Mouse (Mus musculus): ENCODE results near the gene Tcte1. TPM values are rescaled to one million over a fixed set of nuclear protein-coding genes. Genes with fewer than 3 reads are reported as not detected.

The Tcte1 gene
- polyA plus RNA-seq, 1 experiment from 2014 or later = not detected

DNA sequence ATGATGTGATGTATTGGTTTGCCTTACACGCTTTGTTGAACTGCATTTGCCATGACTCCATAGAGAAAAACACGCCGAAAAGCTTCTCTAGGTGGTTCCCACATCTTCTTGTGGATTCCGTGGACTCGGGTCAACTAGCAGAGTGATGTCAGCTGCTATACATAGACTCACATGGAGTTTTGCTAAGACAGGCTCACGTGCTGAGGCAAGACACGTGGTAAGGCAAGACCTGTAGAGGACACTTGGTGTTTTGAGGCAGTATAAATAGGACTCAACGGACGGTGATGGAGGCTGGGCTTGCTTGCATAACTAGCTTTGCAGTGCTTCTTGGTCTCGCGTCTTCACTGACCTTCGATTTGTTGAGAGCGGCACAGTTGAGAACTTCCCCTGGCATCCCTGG is 24.8 kb upstream of the Tcte1 start:
- H3K4me2 ChIP-seq (replicated peaks; ENCODE audit: low read depth) = no peak overlapping the region
- no peaks in the 10 kb centered on the region for H3K27me3 ChIP-seq (replicated peaks; ENCODE audit: control insufficient read depth, insufficient read depth, low read length)
- no peaks in the 10 kb centered on the region for H3K36me3 ChIP-seq (ENCODE audit: control insufficient read depth, insufficient read depth)
- H3K4me3 ChIP-seq (ENCODE audit: low read depth, low read length) = no peak overlapping the region
- no peaks in the 10 kb centered on the region for H3K9me3 ChIP-seq (ENCODE audit: control insufficient read depth)
- ATAC-seq = no peak
- no peak overlapping the region for H3K9ac ChIP-seq (ENCODE audit: low read depth, low read length)
- H3K4me1 ChIP-seq (replicated peaks; ENCODE audit: control insufficient read depth, insufficient read depth, low read length) = no peaks in the 10 kb centered on the region
- no peak overlapping the region for H3K27ac ChIP-seq (ENCODE audit: low read depth, low read length)
- TF ChIP-seq CTCF (IDR thresholded peaks at IDR 0.05; ENCODE audit: low read depth) = no peak
- WGBS = 87% methylated on average over 13 of the region's 13 CpGs

- no peaks in the 10 kb centered on the region for H3K4me1 ChIP-seq (replicated peaks; ENCODE audit: control insufficient read depth, insufficient read depth, low read length)
These were observed 23.7 kb upstream of the Tcte1 start for GRCm38 (mm10) chr17:45499516-45499915.

DNA sequence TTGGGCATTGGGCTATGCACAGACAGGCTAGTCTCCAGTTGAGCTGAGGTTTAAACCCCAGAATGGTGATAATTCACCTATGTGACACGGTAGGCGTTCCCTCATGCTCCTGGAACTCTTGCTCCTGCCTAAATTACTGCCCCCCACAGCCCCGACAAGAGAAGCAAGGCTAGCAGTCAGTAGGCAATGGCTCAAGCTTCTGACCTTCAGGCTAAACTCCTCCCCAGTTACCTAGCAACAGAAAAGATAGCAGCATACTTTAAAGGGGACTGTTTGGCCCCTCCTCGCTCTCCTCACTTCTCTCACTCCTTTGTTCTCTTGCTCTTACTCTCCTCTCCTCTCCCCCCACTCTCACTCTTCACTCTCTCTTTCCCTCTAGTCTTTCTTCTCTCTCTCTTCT is 22.3 kb upstream of the Tcte1 start:
- WGBS = 26% methylated on average over 4 of the region's 4 CpGs
- no peak for TF ChIP-seq CTCF (IDR thresholded peaks at IDR 0.05; ENCODE audit: low read depth)
- Histone ChIP-seq H3K36me3 (ENCODE audit: control insufficient read depth, insufficient read depth) (no peaks in the 10 kb centered on the region), H3K27me3 (replicated peaks; ENCODE audit: control insufficient read depth, insufficient read depth, low read length) (no peaks in the 10 kb centered on the region), H3K9me3 (ENCODE audit: control insufficient read depth) (no peaks in the 10 kb centered on the region), H3K4me1 (replicated peaks; ENCODE audit: control insufficient read depth, insufficient read depth, low read length) (no peaks in the 10 kb centered on the region), H3K9ac (ENCODE audit: low read depth, low read length) (no peak overlapping the region), H3K4me2 (replicated peaks; ENCODE audit: low read depth) (no peak overlapping the region), H3K27ac (ENCODE audit: low read depth, low read length) (no peak overlapping the region), H3K4me3 (ENCODE audit: low read depth, low read length) (no peak overlapping the region)
- no peak for ATAC-seq

More at GRCm38 (mm10) chr17:45499516-45499915, 23.7 kb upstream of the Tcte1 start:
- WGBS = 31% methylated on average over 2 of the region's 2 CpGs
- no peak for TF ChIP-seq CTCF (IDR thresholded peaks at IDR 0.05; ENCODE audit: low read depth)
- Histone ChIP-seq H3K4me2 (replicated peaks; ENCODE audit: low read depth) (no peak overlapping the region), H3K36me3 (ENCODE audit: control insufficient read depth, insufficient read depth) (no peaks in the 10 kb centered on the region), H3K27ac (ENCODE audit: low read depth, low read length) (no peak overlapping the region), H3K27me3 (replicated peaks; ENCODE audit: control insufficient read depth, insufficient read depth, low read length) (no peaks in the 10 kb centered on the region), H3K9ac (ENCODE audit: low read depth, low read length) (no peak overlapping the region), H3K4me3 (ENCODE audit: low read depth, low read length) (no peak overlapping the region), H3K9me3 (ENCODE audit: control insufficient read depth) (no peaks in the 10 kb centered on the region)
- no peak for ATAC-seq

- Histone ChIP-seq H3K4me3 (ENCODE audit: low read depth, low read length) (no peak overlapping the region), H3K9ac (ENCODE audit: low read depth, low read length) (no peak overlapping the region), H3K27me3 (replicated peaks; ENCODE audit: control insufficient read depth, insufficient read depth, low read length) (no peaks in the 10 kb centered on the region), H3K4me1 (replicated peaks; ENCODE audit: control insufficient read depth, insufficient read depth, low read length) (no peaks in the 10 kb centered on the region), H3K4me2 (replicated peaks; ENCODE audit: low read depth) (no peak overlapping the region), H3K36me3 (ENCODE audit: control insufficient read depth, insufficient read depth) (no peaks in the 10 kb centered on the region), H3K9me3 (ENCODE audit: control insufficient read depth) (no peaks in the 10 kb centered on the region), H3K27ac (ENCODE audit: low read depth, low read length) (no peak overlapping the region)
- TF ChIP-seq CTCF (IDR thresholded peaks at IDR 0.05; ENCODE audit: low read depth) = no peak
- ATAC-seq = no peak
- 53% methylated on average over 4 of the region's 4 CpGs for WGBS
These were observed 20.9 kb upstream of the Tcte1 start for GRCm38 (mm10) chr17:45502324-45502723.

- no peak overlapping the region for H3K9ac ChIP-seq (ENCODE audit: low read depth, low read length)
- no peak overlapping the region for H3K27ac ChIP-seq (ENCODE audit: low read depth, low read length)
- H3K4me1 ChIP-seq (replicated peaks; ENCODE audit: control insufficient read depth, insufficient read depth, low read length) = no peaks in the 10 kb centered on the region
- H3K36me3 ChIP-seq (ENCODE audit: control insufficient read depth, insufficient read depth) = no peaks in the 10 kb centered on the region
- no peaks in the 10 kb centered on the region for H3K9me3 ChIP-seq (ENCODE audit: control insufficient read depth)
- 48% methylated on average over 5 of the region's 5 CpGs for WGBS
- no peak overlapping the region for H3K4me2 ChIP-seq (replicated peaks; ENCODE audit: low read depth)
- no peak for ATAC-seq
- no peaks in the 10 kb centered on the region for H3K27me3 ChIP-seq (replicated peaks; ENCODE audit: control insufficient read depth, insufficient read depth, low read length)
- no peak overlapping the region for H3K4me3 ChIP-seq (ENCODE audit: low read depth, low read length)
- TF ChIP-seq CTCF (IDR thresholded peaks at IDR 0.05; ENCODE audit: low read depth) = no peak
These were observed 19.8 kb upstream of the Tcte1 start for GRCm38 (mm10) chr17:45503301-45503973.

GRCm38 (mm10) chr17:45505941-45506465 is 17.2 kb upstream of the Tcte1 start:
- Histone ChIP-seq H3K36me3 (ENCODE audit: control insufficient read depth, insufficient read depth) (peaks cover 8% of the 10 kb centered on the region; the same call in 1 of the 2 replicates), H3K4me3 (ENCODE audit: low read depth, low read length) (no peak overlapping the region), H3K4me2 (replicated peaks; ENCODE audit: low read depth) (peak overlapping the region; percentile 50; the same call in 1 of the 2 replicates), H3K27ac (ENCODE audit: low read depth, low read length) (no peak overlapping the region), H3K9me3 (ENCODE audit: control insufficient read depth) (no peaks in the 10 kb centered on the region), H3K4me1 (replicated peaks; ENCODE audit: control insufficient read depth, insufficient read depth, low read length) (no peaks in the 10 kb centered on the region), H3K9ac (ENCODE audit: low read depth, low read length) (no peak overlapping the region), H3K27me3 (replicated peaks; ENCODE audit: control insufficient read depth, insufficient read depth, low read length) (no peaks in the 10 kb centered on the region)
- no peak for ATAC-seq
- 74% methylated on average over 6 of the region's 6 CpGs for WGBS
- no peak for TF ChIP-seq CTCF (IDR thresholded peaks at IDR 0.05; ENCODE audit: low read depth)

Data from intestine, postnatal 0 days (tissue).